ENCODE assay signal across 10 mouse cellular contexts in the genomic region with DNA sequence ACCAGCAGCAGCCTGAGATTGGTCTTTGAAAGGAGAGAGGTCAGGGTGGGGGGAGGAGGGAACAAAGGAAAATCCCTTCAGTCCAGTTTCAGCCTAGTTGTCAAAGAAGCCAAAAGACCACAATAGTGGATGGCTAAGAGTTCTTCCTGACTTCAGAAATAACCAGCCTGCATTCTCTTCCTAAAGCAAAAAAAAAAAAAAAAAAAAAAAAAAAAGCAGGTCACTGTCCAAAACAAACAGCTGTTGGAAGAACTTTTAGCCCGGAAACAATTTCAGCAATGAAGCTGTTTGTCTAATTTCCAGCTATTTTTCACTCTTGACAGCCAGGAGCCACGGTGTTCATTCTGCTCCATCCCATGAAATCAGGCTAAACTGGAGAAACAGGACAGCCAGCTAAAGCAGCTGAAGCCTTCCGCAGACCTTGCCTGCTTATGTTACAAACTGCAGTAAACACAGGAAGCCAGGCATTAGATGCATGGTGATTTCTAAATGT.
DNase-seq lines count a peak whose midpoint lies in the region; ATAC-seq lines count a peak whose summit lies in the region.
"Had no signal": no experiment of that assay in that cellular context is flagged by ENCODE, and none has a peak within 500 bp of the region (broad histone marks: within the 10 kb centered on the region; RNA-seq: fewer than 3 reads in every experiment).

No protein-coding gene starts in this region.

- peaks cover 7% of the 10 kb centered on the region for H3K4me1 ChIP-seq in hindbrain, embryonic 13.5 days (replicated peaks)
- H3K4me1 ChIP-seq in hindbrain, embryonic 14.5 days (replicated peaks; ENCODE audit: control insufficient read depth, insufficient read depth, low read length) = 0 out of 2 replicates have a peak, but pooled peaks cover 4% of the 10 kb centered on the region
- no peaks in the 10 kb centered on the region for H3K4me1 ChIP-seq in heart, embryonic 13.5 days

- H3K27ac ChIP-seq in hindbrain, embryonic 13.5 days = 0 out of 2 replicates have a peak overlapping the region, but pooled peaks have one; percentile 20
- H3K27ac ChIP-seq in hindbrain, embryonic 14.5 days = no peak overlapping the region
- H3K27ac ChIP-seq in heart, embryonic 13.5 days (replicated peaks) = 0 out of 2 replicates have a peak overlapping the region, but pooled peaks have one; percentile 24

- no peaks in the 10 kb centered on the region for H3K27me3 ChIP-seq in hindbrain, embryonic 13.5 days
- H3K27me3 ChIP-seq in hindbrain, embryonic 14.5 days (ENCODE audit: control insufficient read depth, insufficient read depth, low read length) = no peaks in the 10 kb centered on the region
- no peaks in the 10 kb centered on the region for H3K27me3 ChIP-seq in heart, embryonic 13.5 days (replicated peaks)

- ATAC-seq in hindbrain, embryonic 13.5 days (ENCODE audit: low FRiP score) = no peak
- ATAC-seq in hindbrain, embryonic 14.5 days (ENCODE audit: low FRiP score) = no peak
- ATAC-seq in heart, embryonic 13.5 days (ENCODE audit: extremely low read depth, insufficient number of reproducible peaks, low FRiP score, low TSS enrichment) = no peak
- ATAC-seq: liver, postnatal 0 days had no signal

- 16% methylated on average over 3 of the region's 3 CpGs for WGBS in hindbrain, embryonic 13.5 days
- WGBS in hindbrain, embryonic 14.5 days = 20% methylated on average over 3 of the region's 3 CpGs
- WGBS in heart, embryonic 13.5 days = 44% methylated on average over 3 of the region's 3 CpGs

- no peak overlapping the region for H3K4me2 ChIP-seq in hindbrain, embryonic 13.5 days
- no peak overlapping the region for H3K4me2 ChIP-seq in hindbrain, embryonic 14.5 days (replicated peaks)
- no peak overlapping the region for H3K4me2 ChIP-seq in heart, embryonic 13.5 days

- no peak overlapping the region for H3K4me3 ChIP-seq in hindbrain, embryonic 13.5 days
- H3K4me3 ChIP-seq in hindbrain, embryonic 14.5 days (replicated peaks; ENCODE audit: low read length) = no peak overlapping the region
- no peak overlapping the region for H3K4me3 ChIP-seq in heart, embryonic 13.5 days

- H3K9me3 ChIP-seq in hindbrain, embryonic 13.5 days = no peaks in the 10 kb centered on the region
- H3K9me3 ChIP-seq in hindbrain, embryonic 14.5 days (ENCODE audit: control insufficient read depth, low read length) = no peaks in the 10 kb centered on the region
- no peaks in the 10 kb centered on the region for H3K9me3 ChIP-seq in heart, embryonic 13.5 days

- no peak for DNase-seq in hindbrain, embryonic 14.5 days (ENCODE audit: low spot score)
- peak; percentile 67 for DNase-seq in embryo, embryonic 10.5 days (ENCODE audit: low spot score)
- peak; percentile 27 to 58 for DNase-seq in kidney, postnatal 36 days
- DNase-seq in testis, postnatal 14 days (ENCODE audit: low spot score) = no peak
- DNase-seq in right cerebral cortex, adult 18-20 months = no peak
- DNase-seq in thymus, adult 18-20 months = no peak
- DNase-seq: liver, postnatal 0 days had no signal

- H3K36me3 ChIP-seq in hindbrain, embryonic 13.5 days = no peaks in the 10 kb centered on the region
- no peaks in the 10 kb centered on the region for H3K36me3 ChIP-seq in hindbrain, embryonic 14.5 days (replicated peaks; ENCODE audit: control insufficient read depth, insufficient read depth)
- no peaks in the 10 kb centered on the region for H3K36me3 ChIP-seq in heart, embryonic 13.5 days
- H3K36me3 ChIP-seq: G1E had no signal

- no peak overlapping the region for H3K9ac ChIP-seq in hindbrain, embryonic 13.5 days
- H3K9ac ChIP-seq in hindbrain, embryonic 14.5 days = no peak overlapping the region
- H3K9ac ChIP-seq in heart, embryonic 13.5 days = no peak overlapping the region
- H3K9ac ChIP-seq: liver, postnatal 0 days had no signal

Comparison
In these comparisons a context has a peak if more than half of its experiments do, and no peak if none do; other contexts are left out.
1. DNase-seq: peak in embryo, embryonic 10.5 days (single experiment) and kidney, postnatal 36 days (2 of 2); none in hindbrain, embryonic 14.5 days (single experiment), testis, postnatal 14 days (single experiment), right cerebral cortex, adult 18-20 months (single experiment) and thymus, adult 18-20 months (0 of 2).